Mouse (Mus musculus) spleen, adult 2 months (tissue): ENCODE data around the gene Gng3.

ENCODE experiments used
- CTCF ChIP-seq: fragments of 200-500 bp; IDR thresholded peaks from 2 replicates; pipeline ENCODE4 v1.5.1; 2011; ENCODE audit warnings: mild to moderate bottlenecking, inconsistent platforms; ENCODE audit not compliant: insufficient read depth, insufficient read length, insufficient replicate concordance; ENCODE audit errors: extremely low read depth
- POLR2A ChIP-seq: fragments of 200-500 bp; IDR thresholded peaks from 2 replicates; pipeline ENCODE4 v1.6.1; 2011; ENCODE audit warnings: low read depth, low read length, inconsistent platforms

DNA sequence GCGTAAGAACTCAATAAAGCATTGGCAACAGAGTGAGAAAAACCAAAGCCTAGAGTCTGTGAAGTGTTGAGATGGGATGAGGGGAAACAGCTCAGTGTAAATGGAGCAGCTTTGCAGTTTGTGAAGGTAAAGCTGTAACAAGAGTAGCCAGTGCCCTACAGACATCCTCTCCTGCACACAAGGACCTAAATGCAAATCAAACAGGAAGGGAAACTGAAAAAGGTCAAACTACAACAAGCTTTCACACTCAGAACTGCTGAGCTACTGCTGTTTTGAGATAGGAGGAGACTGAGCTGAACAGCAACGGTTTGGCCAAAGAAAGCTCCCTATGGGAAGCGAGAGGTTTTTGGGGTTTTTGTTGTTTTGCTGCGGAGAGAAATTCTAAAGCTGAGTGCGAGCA, 32.2 kb downstream of the Gng3 start:
- no peak for TF ChIP-seq CTCF
- TF ChIP-seq POLR2A = no peak
